Mouse (Mus musculus) hindbrain, embryonic 14.5 days (tissue): ENCODE results near the gene Cidec. TPM values are rescaled to one million over a fixed set of nuclear protein-coding genes. Genes with fewer than 3 reads are reported as not detected.

ENCODE experiments used
- ATAC-seq: fragments of 200-750 bp; cut with Nextera tagmentation; 2 replicates; pipeline ENCODE4 v1.8.0; 2017; ENCODE audit warnings: moderate number of reproducible peaks, mild to moderate bottlenecking, moderate TSS enrichment, moderate library complexity; ENCODE audit not compliant: low FRiP score
- DNase-seq: peaks from one replicate; pipeline ENCODE4 v3.0.0-alpha.2; 2015; ENCODE audit warnings: low spot score
- H3K27ac ChIP-seq: fragments of 300-500 bp; sonication (generic); 2 replicates; pipeline ENCODE4 v1.5.1; 2014; ENCODE audit warnings: mild to moderate bottlenecking, moderate library complexity
- H3K27me3 ChIP-seq: fragments of 300-500 bp; sonication (generic); 2 replicates; pipeline ENCODE4 v1.6.1; 2014; ENCODE audit warnings: mild to moderate bottlenecking, low read length, mixed read lengths; ENCODE audit not compliant: control insufficient read depth, insufficient read depth
- H3K36me3 ChIP-seq: fragments of 300-500 bp; sonication (generic); replicated peaks from 2 replicates; pipeline ENCODE4 v1.6.1; 2014; ENCODE audit not compliant: control insufficient read depth, insufficient read depth
- H3K4me1 ChIP-seq: fragments of 300-500 bp; sonication (generic); replicated peaks from 2 replicates; pipeline ENCODE4 v1.6.1; 2014; ENCODE audit warnings: antibody characterized with exemption, low read length, mixed read lengths; ENCODE audit not compliant: control insufficient read depth, insufficient read depth
- H3K4me2 ChIP-seq: fragments of 300-500 bp; sonication (generic); replicated peaks from 2 replicates; pipeline ENCODE4 v1.6.1; 2014; ENCODE audit warnings: mild to moderate bottlenecking, moderate library complexity
- H3K4me3 ChIP-seq: fragments of 300-500 bp; sonication (generic); replicated peaks from 2 replicates; pipeline ENCODE4 v1.5.1; 2014; ENCODE audit warnings: mild to moderate bottlenecking, low read length
- H3K9ac ChIP-seq: fragments of 300-500 bp; sonication (generic); 2 replicates; pipeline ENCODE4 v1.6.1; 2014
- H3K9me3 ChIP-seq: fragments of 300-500 bp; sonication (generic); 2 replicates; pipeline ENCODE4 v1.6.1; 2016; ENCODE audit warnings: low read length; ENCODE audit not compliant: control insufficient read depth
- WGBS: fragments of 180-500 bp; shearing (Covaris S2); extraction: QIAGEN DNeasy Blood & Tissue Kit; methylation state at CpG from one replicate; pipeline ENCODE4 v1.1.7; 2014; 5-methylcytosine and 5-hydroxymethylcytosine counted together
- polyA plus RNA-seq: library from polyadenylated mRNA; unstranded; fragments of >200 nt; fragmentation: Nextera tagmentation; extraction: Ambion mirVana; gene quantifications from 2 replicates; pipeline ENCODE4 v1.2.1, GENCODE M21; 2014

Gene Cidec
- polyA plus RNA-seq, 1 experiment from 2014 or later, result not detected

DNA sequence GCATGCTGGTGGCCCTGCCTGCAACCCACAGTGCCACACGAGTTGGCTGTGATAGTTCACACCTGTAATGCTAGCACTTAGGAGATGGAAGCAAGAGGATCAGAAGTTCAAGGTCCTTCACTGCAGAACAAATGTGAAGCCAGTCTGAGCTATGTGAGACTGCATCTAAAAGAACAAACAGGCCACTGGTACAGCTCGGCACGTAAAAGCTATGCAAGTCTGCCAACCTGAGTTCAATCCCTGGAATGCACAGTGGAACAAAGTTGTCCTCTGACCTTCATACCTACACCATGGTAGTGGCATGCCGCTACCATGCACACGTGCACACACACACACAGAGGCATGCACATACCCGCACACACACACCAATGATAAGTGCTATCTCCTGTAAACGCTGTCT lies 11.4 kb downstream of the Cidec start:
- no peaks in the 10 kb centered on the region for H3K36me3 ChIP-seq
- 87% methylated on average over 7 of the region's 7 CpGs for WGBS

GRCm38 (mm10) chr6:113423000-113423399 lies 12.6 kb downstream of the Cidec start:
- WGBS, result 88% methylated on average over 4 of the region's 4 CpGs
- no peak for DNase-seq
- no peaks in the 10 kb centered on the region for H3K36me3 ChIP-seq

More for the DNA sequence above, 11.4 kb downstream of the Cidec start:
- H3K4me3 ChIP-seq, result no peak overlapping the region
- H3K27ac ChIP-seq, result no peak overlapping the region
- H3K27me3 ChIP-seq, result no peaks in the 10 kb centered on the region
- H3K4me1 ChIP-seq, result 0 out of 2 replicates have a peak, but pooled peaks cover 4% of the 10 kb centered on the region
- no peak overlapping the region for H3K4me2 ChIP-seq
- no peak for ATAC-seq
- H3K9ac ChIP-seq, result no peak overlapping the region
- DNase-seq, result no peak
- H3K9me3 ChIP-seq, result no peaks in the 10 kb centered on the region

DNA sequence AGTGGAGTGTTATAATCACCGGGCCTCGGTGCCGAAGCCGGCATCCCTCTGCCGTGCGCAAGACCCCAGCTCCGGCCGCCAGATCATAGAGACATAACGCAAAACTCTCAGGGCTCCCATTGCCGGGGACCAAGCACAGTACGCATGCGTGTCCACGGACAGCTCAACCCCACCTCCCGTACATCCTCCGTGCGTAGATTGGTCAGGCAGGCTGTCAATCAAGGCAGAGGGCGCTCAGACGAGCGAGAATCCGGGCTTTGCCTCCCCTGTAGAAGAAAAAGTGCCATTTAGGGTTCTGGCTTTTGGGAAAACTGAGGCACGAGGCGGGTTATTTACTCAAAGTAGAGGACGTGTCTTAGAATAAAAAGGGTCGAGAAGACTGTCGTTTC lies 16.4 kb downstream of the Cidec start, which contains the start of gene Rpusd3:
Gene Rpusd3 (minus strand): TSS at position 142 of the 389 bp plus-strand sequence.
- Histone ChIP-seq H3K9ac (peak within 1 kb of the TSS; percentile 65), H3K27me3 (no peaks in the 10 kb centered on the region), H3K4me3 (peak within 1 kb of the TSS; percentile 51), H3K4me2 (peak within 1 kb of the TSS; percentile 78), H3K27ac (peak within 1 kb of the TSS; percentile 58; the same call in 1 of the 2 replicates), H3K9me3 (no peaks in the 10 kb centered on the region), H3K4me1 (peaks cover 17% of the 10 kb centered on the region), H3K36me3 (peaks cover 10% of the 10 kb centered on the region)
- DNase-seq, result peak; percentile 99
- ATAC-seq, result peak; percentile 97
- WGBS, result under 1% methylated on average over 25 of the region's 25 CpGs

More at GRCm38 (mm10) chr6:113423000-113423399, 12.6 kb downstream of the Cidec start:
- no peaks in the 10 kb centered on the region for H3K27me3 ChIP-seq
- peaks cover 11% of the 10 kb centered on the region for H3K4me1 ChIP-seq
- H3K9ac ChIP-seq, result no peak overlapping the region
- H3K4me3 ChIP-seq, result no peak overlapping the region
- H3K4me2 ChIP-seq, result no peak overlapping the region
- ATAC-seq, result no peak
- H3K9me3 ChIP-seq, result no peaks in the 10 kb centered on the region
- no peak overlapping the region for H3K27ac ChIP-seq

- ATAC-seq, result peak; percentile 64
- Histone ChIP-seq H3K9me3 (no peaks in the 10 kb centered on the region), H3K27me3 (no peaks in the 10 kb centered on the region), H3K9ac (peak overlapping the region; percentile 65), H3K27ac (no peak overlapping the region), H3K36me3 (peaks cover 13% of the 10 kb centered on the region), H3K4me3 (peak overlapping the region; percentile 51), H3K4me1 (peaks cover 17% of the 10 kb centered on the region), H3K4me2 (peak overlapping the region; percentile 78)
- WGBS, result 16% methylated on average over 16 of the region's 16 CpGs
- DNase-seq, result peak; percentile 38
Measured at GRCm38 (mm10) chr6:113418441-113419198, 16.9 kb downstream of the Cidec start.

- peaks cover 17% of the 10 kb centered on the region for H3K4me1 ChIP-seq
- no peak overlapping the region for H3K27ac ChIP-seq
- ATAC-seq, result no peak
- no peak overlapping the region for H3K9ac ChIP-seq
- H3K9me3 ChIP-seq, result no peaks in the 10 kb centered on the region
- WGBS, result 77% methylated on average over 5 of the region's 5 CpGs
- peaks cover 16% of the 10 kb centered on the region for H3K36me3 ChIP-seq
- no peak overlapping the region for H3K4me2 ChIP-seq
- DNase-seq, result no peak
- no peak overlapping the region for H3K4me3 ChIP-seq
- H3K27me3 ChIP-seq, result no peaks in the 10 kb centered on the region
Measured at GRCm38 (mm10) chr6:113416416-113416815, 19.1 kb downstream of the Cidec start.

DNA sequence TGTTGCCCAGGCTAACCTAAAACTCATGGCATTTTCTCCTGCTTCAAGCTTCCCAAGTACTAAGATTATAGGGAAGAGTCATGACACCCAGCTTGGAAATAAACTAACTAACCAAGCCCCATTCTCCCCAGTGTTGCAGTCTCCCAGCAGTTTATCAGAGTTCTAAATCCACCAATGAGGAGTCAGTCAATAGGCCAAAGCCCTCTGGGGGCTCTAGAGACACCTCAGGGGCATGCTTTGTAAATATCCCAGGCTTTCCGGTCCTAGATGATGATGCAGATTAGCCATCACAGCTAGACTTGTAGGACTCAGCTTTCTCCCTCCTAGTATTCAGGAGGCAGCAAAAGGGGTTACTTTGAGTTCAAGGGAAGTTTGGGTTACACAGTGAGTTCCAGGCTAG lies 25.6 kb downstream of the Cidec start:
- Histone ChIP-seq H3K4me3 (no peak overlapping the region), H3K27ac (no peak overlapping the region), H3K9me3 (no peaks in the 10 kb centered on the region), H3K9ac (no peak overlapping the region), H3K4me2 (no peak overlapping the region), H3K36me3 (peaks cover 45% of the 10 kb centered on the region), H3K27me3 (no peaks in the 10 kb centered on the region), H3K4me1 (no peaks in the 10 kb centered on the region)
- WGBS, result 84% methylated on average over 1 of the region's 1 CpGs
- DNase-seq, result no peak
- no peak for ATAC-seq

GRCm38 (mm10) chr6:113406683-113407082 lies 28.9 kb downstream of the Cidec start:
- H3K4me1 ChIP-seq, result no peaks in the 10 kb centered on the region
- H3K4me2 ChIP-seq, result no peak overlapping the region
- H3K36me3 ChIP-seq, result peaks cover 33% of the 10 kb centered on the region
- no peaks in the 10 kb centered on the region for H3K27me3 ChIP-seq
- H3K9ac ChIP-seq, result no peak overlapping the region
- no peak overlapping the region for H3K27ac ChIP-seq
- ATAC-seq, result no peak
- H3K4me3 ChIP-seq, result no peak overlapping the region
- 84% methylated on average over 9 of the region's 9 CpGs for WGBS
- H3K9me3 ChIP-seq, result no peaks in the 10 kb centered on the region
- DNase-seq, result no peak

DNA sequence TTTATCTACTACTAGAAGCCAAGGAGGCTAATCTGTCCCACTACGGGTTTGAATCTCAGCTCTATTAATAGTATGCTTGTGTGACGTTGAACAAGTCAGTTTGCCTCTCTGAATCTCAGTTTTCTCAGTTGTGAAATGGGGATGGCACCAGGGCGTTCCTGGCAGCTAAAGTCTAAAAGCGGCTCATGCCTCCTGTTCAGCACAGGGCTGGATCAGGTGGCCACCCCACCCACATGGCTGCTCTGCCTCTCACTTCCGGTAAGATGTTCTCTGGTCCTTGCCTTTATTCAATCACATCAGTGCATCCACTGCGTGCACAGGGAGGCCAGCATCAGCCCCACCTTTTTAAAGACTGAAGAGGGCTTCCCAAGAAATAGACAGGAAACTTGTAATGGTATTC lies 30.1 kb downstream of the Cidec start:
- H3K9ac ChIP-seq, result no peak overlapping the region
- DNase-seq (no peak), ATAC-seq (no peak)
- WGBS, result 90% methylated on average over 6 of the region's 6 CpGs
- H3K27me3 ChIP-seq, result no peaks in the 10 kb centered on the region
- H3K4me1 ChIP-seq, result no peaks in the 10 kb centered on the region
- peaks cover 33% of the 10 kb centered on the region for H3K36me3 ChIP-seq
- H3K4me2 ChIP-seq, result no peak overlapping the region
- H3K9me3 ChIP-seq, result no peaks in the 10 kb centered on the region
- no peak overlapping the region for H3K27ac ChIP-seq
- H3K4me3 ChIP-seq, result no peak overlapping the region

GRCm38 (mm10) chr6:113404649-113405448 lies 30.7 kb downstream of the Cidec start:
- H3K27me3 ChIP-seq, result no peaks in the 10 kb centered on the region
- peaks cover 33% of the 10 kb centered on the region for H3K36me3 ChIP-seq
- no peaks in the 10 kb centered on the region for H3K4me1 ChIP-seq
- H3K9me3 ChIP-seq, result no peaks in the 10 kb centered on the region
- ATAC-seq (peak; percentile 24; the same call in 1 of the 2 replicates), DNase-seq (no peak)
- 75% methylated on average over 12 of the region's 12 CpGs for WGBS
- no peak overlapping the region for H3K4me3 ChIP-seq
- H3K4me2 ChIP-seq, result no peak overlapping the region
- H3K27ac ChIP-seq, result no peak overlapping the region
- H3K9ac ChIP-seq, result no peak overlapping the region
